Mouse (Mus musculus) fibroblast of lung, adult 2 months (primary cell): ENCODE measurements around the gene Ephb1.

Experiments used
- DNase-seq: peaks from one replicate; pipeline ENCODE4 v3.0.0-alpha.2; 2011; ENCODE audit warnings: low read depth

Gene Ephb1

GRCm38 (mm10) chr9:102352186-102353055 is 2.1 kb downstream of the Ephb1 start:
- DNase-seq: no peak

- no peak for DNase-seq
These were observed 2.8 kb downstream of the Ephb1 start for GRCm38 (mm10) chr9:102351721-102352120.

GRCm38 (mm10) chr9:102351221-102351620 is 3.3 kb downstream of the Ephb1 start:
- DNase-seq: no peak

- DNase-seq: no peak
These were observed 3.8 kb downstream of the Ephb1 start for GRCm38 (mm10) chr9:102350696-102351095.

GRCm38 (mm10) chr9:102350076-102350475 is 4.4 kb downstream of the Ephb1 start:
- DNase-seq: no peak

GRCm38 (mm10) chr9:102346801-102347200 is 7.7 kb downstream of the Ephb1 start:
- no peak for DNase-seq

GRCm38 (mm10) chr9:102345474-102345873 is 9.0 kb downstream of the Ephb1 start:
- DNase-seq: no peak

- no peak for DNase-seq
These were observed 9.4 kb downstream of the Ephb1 start for GRCm38 (mm10) chr9:102345047-102345446.

- DNase-seq: no peak
These were observed 10.2 kb downstream of the Ephb1 start for GRCm38 (mm10) chr9:102344086-102344930.

- DNase-seq: no peak
These were observed 11.4 kb downstream of the Ephb1 start for GRCm38 (mm10) chr9:102343061-102343460.

GRCm38 (mm10) chr9:102342026-102342425 is 12.5 kb downstream of the Ephb1 start:
- DNase-seq: no peak

GRCm38 (mm10) chr9:102340768-102341167 is 13.7 kb downstream of the Ephb1 start:
- DNase-seq: no peak

GRCm38 (mm10) chr9:102335571-102336282 is 18.8 kb downstream of the Ephb1 start:
- no peak for DNase-seq

- DNase-seq: no peak
These were observed 24.0 kb downstream of the Ephb1 start for GRCm38 (mm10) chr9:102330266-102331060.

GRCm38 (mm10) chr9:102327625-102328150 is 26.8 kb downstream of the Ephb1 start:
- DNase-seq: no peak

GRCm38 (mm10) chr9:102315436-102315835 is 39.1 kb downstream of the Ephb1 start:
- DNase-seq: no peak

GRCm38 (mm10) chr9:102314795-102315194 is 39.7 kb downstream of the Ephb1 start:
- DNase-seq: no peak

- DNase-seq: no peak
These were observed 44.1 kb downstream of the Ephb1 start for GRCm38 (mm10) chr9:102310431-102310830.

GRCm38 (mm10) chr9:102309278-102309677 is 45.2 kb downstream of the Ephb1 start:
- DNase-seq: no peak

- DNase-seq: no peak
These were observed 46.8 kb downstream of the Ephb1 start for GRCm38 (mm10) chr9:102307656-102308055.
